Mouse (Mus musculus) left cerebral cortex, adult 2 months (tissue): ENCODE measurements around the gene Nrde2. TPM values are rescaled to one million over a fixed set of nuclear protein-coding genes. Genes with fewer than 3 reads are reported as not detected.
"Not testable (repeated sequence)": the region's sequence is repeated elsewhere in the genome, so short reads cannot be mapped to it uniquely, and the experiment has no call there.

Experiments used
- DNase-seq, 2 experiments: peaks; one replicate each; pipeline ENCODE4 v3.0.0; 2021 to 2022; ENCODE audit warnings: low spot score in 2 of 2, mixed read lengths in 1 of 2; ENCODE audit errors: extremely low spot score in 1 of 2
- H3K27ac ChIP-seq: fragments of 200-600 bp; 2 replicates; pipeline ENCODE4 v1.8.1; 2022
- H3K4me3 ChIP-seq: fragments of 200-600 bp; 2 replicates; pipeline ENCODE4 v1.8.1; 2022
- CTCF ChIP-seq: fragments of 200-600 bp; IDR thresholded peaks from 2 replicates; pipeline ENCODE4 v1.8.1; 2022; ENCODE audit warnings: antibody characterized with exemption, mild to moderate bottlenecking, moderate library complexity
- intact Hi-C: fragments of 180-260 bp; cut with DNase I; formaldehyde crosslinking; loops from one replicate; pipeline ENCODE4 v1.15.1; 2025
- total RNA-seq, 2 experiments: library from RNA; stranded (reverse); gene quantifications; 2 replicates each; pipeline ENCODE4 v1.2.3; 2021

Nrde2 gene
- total RNA-seq, 2 experiments from 2014 or later, result 17.3 to 21.9 TPM

DNA sequence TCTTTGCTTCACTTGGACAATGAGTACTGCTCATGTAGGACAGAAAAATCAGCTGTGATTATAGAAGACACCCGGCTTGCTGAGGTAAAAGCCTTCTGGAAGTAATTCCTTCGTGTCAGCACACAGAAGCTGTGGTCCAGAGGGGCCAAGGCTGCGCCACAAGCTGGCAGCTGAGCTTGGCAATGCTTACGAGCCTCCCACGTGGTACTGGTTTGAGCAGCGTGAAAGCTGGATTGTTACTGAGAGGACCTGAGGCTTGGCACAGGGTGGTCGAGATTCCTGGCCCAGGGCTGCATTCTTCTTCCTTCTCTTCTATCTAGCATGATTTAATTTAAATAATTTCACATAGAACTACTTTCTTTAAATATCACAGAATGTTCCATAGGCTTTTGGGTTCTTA lies 37.3 kb upstream of the Nrde2 start:
- intact Hi-C loops, result no loop called here
- DNase-seq, result no peak
- no peak for TF ChIP-seq CTCF
- H3K27ac ChIP-seq, result no peak overlapping the region
- no peak overlapping the region for H3K4me3 ChIP-seq

DNA sequence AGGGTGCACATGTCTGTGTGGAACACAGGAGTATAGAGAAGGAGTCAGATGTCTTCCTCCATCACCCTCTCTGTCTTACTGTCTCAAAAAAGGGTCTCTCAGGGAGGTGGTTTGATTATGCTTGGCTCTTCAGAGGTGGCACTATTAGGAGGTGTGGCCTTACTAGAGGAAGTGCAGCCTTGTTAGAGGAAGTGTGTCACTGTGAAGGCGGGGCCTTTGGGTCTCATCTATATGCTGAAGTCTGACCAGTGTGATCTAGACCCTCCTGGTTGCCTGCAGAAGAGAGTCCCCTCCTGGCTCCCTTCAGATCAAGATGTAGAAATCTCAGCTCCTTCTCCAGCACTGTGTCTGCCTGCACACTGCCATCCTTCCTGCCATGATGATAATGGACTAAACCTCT lies 34.7 kb upstream of the Nrde2 start:
- no peak for DNase-seq
- Histone ChIP-seq H3K4me3 (no peak overlapping the region), H3K27ac (no peak overlapping the region)
- intact Hi-C loops, result no loop called here
- no peak for TF ChIP-seq CTCF

DNA sequence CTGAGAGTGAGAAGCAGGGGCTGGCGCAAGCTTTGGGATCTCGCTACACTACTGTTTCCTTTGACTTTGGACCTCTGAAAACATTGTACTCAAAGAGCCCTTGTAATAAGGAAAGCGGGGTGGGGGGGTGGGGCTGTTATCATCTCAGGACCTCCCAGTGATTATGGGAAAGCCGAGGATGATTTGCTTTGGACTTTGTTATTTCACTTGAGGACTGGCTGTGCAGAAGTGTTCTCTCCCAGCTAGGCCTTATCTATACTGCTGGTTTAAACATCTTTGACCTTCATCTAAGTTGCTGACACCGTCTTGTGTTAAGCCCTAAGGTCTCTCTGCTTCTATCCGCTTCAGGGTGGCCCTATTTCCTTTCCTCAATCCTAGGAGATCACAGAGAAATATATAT lies 31.3 kb upstream of the Nrde2 start:
- TF ChIP-seq CTCF, result no peak
- no peak overlapping the region for H3K4me3 ChIP-seq
- no peak overlapping the region for H3K27ac ChIP-seq
- intact Hi-C loops, result no loop called here
- no peak for DNase-seq

DNA sequence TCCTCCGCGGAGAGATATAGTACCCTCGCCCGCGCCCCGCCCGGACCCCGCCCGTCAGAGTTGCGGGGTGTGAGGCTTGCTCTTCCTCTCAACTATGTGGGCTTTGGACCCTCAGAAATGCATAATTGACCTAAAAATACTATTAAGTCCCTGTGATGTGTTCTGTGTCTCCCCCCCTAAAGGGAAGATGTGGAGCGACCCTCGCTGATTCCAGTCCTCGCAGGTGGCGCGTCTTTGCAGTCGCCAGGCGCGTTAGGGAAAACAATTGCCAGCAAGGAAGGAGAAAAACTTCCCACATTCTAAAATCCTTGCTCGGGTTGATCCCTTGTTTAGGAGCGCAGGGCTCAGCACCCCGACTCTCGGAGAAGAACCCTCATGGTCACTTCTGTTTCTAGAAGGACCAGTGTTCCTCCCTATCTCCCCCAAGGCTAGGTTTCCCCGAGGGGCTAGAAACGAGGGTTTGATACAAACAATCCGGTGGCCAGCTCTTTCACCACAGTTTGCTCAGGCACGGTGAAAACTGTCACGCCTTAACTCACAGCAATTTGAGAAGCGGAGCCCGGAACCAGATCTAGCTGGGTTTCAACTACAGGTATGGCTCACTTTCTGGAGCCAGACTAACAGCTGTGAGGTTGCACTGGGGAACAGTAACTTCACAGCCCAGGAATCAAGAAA lies 28.4 kb upstream of the Nrde2 start:
- intact Hi-C loops, result loop anchor here (1.0 to 5.0 kb wide), 3 partner anchors 11 to 56 kb away; partner anchors contain the start of genes Calm1 and Nrde2
- no peak for TF ChIP-seq CTCF
- Histone ChIP-seq H3K4me3 (peak overlapping the region; percentile 60), H3K27ac (peak overlapping the region; percentile 86)
- no peak for DNase-seq

DNA sequence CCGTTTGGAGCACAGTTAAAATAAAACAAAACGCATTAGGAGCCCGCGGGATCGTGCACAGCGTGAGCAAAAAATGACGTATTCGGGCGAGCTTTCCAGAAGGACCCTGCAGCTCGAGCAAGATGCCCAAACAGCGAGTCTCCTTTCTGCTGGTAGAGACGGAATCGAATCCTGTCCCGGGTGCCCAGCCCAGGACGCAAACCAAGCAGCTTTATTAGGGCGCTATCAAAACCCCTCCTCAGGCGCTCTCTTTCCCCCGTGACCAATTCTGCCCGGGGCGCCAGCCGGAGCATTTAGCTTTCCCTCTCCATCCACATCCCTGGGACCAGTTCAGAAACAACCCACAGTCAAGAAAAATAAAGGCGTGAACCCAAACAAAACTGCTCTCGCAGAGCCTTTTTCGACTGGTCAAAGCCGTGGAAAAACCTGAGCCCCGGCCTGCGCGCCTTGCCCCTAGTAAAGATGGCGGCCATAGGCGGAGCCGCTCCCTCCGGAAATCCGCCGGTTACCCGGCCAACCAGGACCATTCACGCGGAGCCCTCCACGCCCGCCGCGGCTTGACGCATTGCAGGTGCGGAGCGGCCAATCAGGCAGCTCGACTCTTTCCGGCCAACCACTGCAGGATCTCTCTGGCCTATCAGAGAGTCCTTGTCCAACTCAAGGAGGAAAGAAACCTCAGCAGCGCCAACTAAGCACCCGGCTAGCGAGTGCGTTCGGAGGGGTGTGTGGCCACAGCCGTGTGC lies 27.7 kb upstream of the Nrde2 start:
- H3K27ac ChIP-seq, result peak overlapping the region; percentile 100
- intact Hi-C loops, result loop anchor here (1.0 to 5.0 kb wide), 3 partner anchors 12 to 55 kb away; partner anchors contain the start of genes Calm1 and Nrde2
- peak overlapping the region; percentile 60 for H3K4me3 ChIP-seq
- peak; percentile 100 for DNase-seq
- no peak for TF ChIP-seq CTCF

DNA sequence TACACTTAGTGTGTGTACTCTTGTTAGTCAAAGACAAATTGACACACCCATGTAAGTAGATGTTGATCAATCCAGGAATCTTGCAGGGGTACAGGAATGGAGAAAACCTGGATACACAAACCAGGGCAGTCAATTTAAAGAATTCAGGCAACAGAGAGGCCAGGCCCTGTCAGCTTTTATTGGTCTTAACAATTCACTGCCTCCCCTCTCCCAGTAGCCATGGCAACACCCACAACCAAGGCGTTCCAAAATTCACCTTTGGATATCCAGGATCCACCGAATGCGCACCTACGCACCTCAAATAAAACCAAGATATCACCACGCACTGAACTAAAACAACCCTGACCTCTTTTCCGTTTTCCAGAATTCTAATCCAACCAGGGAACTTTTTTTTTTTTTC lies 26.9 kb upstream of the Nrde2 start:
- TF ChIP-seq CTCF, result no peak
- intact Hi-C loops, result loop anchor here (5.0 kb wide), 1 partner anchor 54 kb away; no protein-coding TSS in a partner anchor
- H3K4me3 ChIP-seq, result peak overlapping the region; percentile 60
- H3K27ac ChIP-seq, result peak overlapping the region; percentile 100
- peak in 1 of 2 experiments; percentile 30 for DNase-seq

DNA sequence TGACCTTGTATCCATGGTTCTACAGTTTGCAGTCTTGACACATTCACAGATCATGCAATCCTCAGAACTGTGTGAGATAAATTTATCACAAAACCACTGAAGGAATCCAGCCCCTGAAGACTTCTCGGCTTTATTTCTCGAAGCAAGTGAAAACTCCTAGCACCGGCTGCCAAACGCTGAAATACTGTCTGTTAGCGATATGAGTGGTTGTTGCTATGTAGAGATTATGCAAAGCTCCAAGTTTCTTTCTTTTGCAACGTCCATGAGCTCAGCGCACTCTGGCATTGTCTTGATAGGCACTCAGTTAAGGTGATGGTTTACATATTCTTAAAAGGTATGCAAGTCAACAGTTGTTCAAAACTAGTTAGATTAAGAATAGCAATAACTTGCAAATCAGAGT lies 26.4 kb upstream of the Nrde2 start:
- TF ChIP-seq CTCF, result no peak
- peak in 1 of 2 experiments; percentile 13 for DNase-seq
- H3K4me3 ChIP-seq, result peak overlapping the region; percentile 60
- H3K27ac ChIP-seq, result peak overlapping the region; percentile 100
- intact Hi-C loops, result loop anchor here (5.0 kb wide), 1 partner anchor 54 kb away; no protein-coding TSS in a partner anchor

DNA sequence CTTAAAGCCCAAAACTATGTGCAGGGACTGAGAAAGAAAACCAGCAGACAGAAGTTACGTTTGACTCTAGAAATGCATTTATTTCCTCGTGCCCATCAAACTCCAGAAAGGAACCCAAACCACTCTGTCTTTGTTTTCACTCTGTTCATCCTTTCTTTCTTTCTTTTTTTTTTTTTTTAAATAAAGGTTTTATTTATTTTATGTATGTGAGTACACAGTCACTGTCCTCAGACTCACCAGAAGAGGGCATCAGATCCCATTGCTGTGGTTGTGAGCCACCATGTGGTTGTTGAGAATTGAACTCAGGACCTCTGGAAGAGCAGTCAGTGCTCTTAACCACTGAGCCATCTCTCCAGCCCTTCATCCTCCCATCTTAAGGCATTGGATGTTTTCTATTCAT lies 25.5 kb upstream of the Nrde2 start:
- intact Hi-C loops, result loop anchor here (5.0 kb wide), 1 partner anchor 53 kb away; no protein-coding TSS in a partner anchor
- not testable (repeated sequence) for H3K4me3 ChIP-seq
- H3K27ac ChIP-seq, result peak overlapping the region; percentile 29; the same call in 1 of the 2 replicates

DNA sequence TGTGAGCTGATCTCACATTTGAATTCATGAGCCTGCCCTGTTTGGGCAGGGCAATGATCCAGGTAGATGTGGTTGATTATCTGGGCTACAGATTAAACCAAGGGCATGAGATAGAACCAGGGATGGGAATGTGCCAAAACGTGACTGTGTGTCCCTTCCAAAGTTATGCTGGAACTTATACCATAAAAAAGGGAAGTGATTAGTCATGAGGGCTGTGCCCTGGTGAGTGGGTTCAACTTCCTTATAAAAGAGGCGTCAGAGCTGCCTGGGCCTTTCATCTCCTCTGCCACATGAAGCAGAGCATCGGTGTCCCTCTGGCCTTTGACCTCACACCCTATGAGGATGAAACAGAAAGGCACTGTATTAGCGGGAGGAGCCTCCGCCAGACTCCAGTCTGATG lies 24.5 kb upstream of the Nrde2 start:
- TF ChIP-seq CTCF, result no peak
- no peak for DNase-seq
- Histone ChIP-seq H3K27ac (peak overlapping the region; percentile 29; the same call in 1 of the 2 replicates), H3K4me3 (no peak overlapping the region)
- intact Hi-C loops, result no loop called here

More for the DNA sequence above, 25.5 kb upstream of the Nrde2 start:
- not testable (repeated sequence) for DNase-seq
- peak; percentile 29 for TF ChIP-seq CTCF

DNA sequence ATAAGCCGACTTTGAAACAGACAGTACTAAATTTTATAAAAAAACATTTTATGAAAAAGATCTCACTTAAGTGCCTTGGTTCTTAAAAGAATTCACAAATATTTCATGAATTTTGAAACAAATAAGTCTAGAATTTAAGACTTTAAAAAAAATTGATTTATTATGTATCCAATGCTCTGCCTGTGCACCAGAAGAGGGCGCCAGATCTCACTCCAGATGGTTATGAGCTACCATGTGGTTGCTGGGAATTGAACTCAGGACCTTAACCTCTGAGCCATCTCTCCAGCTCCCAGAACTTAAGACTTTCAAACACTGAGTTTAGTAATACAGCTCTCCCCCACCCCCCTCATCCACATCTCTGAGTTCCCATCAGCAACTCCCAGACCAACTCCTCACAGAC lies 23.2 kb upstream of the Nrde2 start:
- Histone ChIP-seq H3K27ac (no peak overlapping the region), H3K4me3 (no peak overlapping the region)
- no peak for DNase-seq
- TF ChIP-seq CTCF, result peak; percentile 28
- intact Hi-C loops, result no loop called here

DNA sequence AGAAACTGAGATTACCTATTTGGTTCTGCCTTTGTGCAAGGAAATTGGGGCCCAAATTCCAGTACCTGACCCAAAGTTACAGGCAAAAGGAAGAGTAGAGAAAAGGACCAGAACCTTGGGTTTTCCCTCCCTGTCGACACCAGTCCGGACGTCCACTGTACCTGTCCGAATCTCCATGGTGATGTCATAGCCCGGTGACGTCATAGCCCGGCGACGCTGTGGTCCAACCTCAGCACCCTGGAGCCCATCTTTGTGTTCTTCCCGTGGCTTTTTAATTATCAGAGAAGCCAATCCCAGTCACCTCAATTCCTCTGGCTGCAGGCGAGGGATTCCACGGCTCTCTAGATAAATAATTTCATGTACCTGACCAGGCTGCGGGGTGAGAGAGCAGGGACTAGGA lies 21.3 kb upstream of the Nrde2 start:
- Histone ChIP-seq H3K4me3 (no peak overlapping the region), H3K27ac (no peak overlapping the region)
- intact Hi-C loops, result no loop called here
- no peak for TF ChIP-seq CTCF
- no peak for DNase-seq

DNA sequence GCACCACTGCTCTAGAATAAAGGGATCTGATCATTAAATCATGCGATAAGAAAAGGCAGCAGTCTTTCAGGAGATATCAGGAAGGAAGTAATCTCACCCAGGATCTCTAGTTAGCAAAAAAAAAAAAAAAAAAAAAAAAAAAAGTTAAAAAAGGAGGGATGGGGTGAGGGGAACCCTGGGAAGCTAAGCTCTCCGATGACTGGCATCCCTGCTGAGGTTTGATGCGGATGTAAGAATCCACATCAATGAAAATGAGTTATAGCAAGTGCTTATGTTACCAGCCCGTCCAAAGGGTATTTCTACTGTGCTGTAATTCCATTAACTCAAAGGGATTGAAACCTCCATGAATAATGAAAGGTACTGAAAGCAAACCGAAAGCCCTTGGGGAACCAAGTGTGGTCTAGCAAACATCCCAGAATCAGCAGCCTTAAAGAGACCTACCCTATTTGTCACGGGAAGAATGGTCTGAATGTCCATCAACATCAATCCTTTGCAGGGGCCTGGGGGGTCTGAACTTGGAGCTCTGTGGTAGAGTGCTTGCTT lies 19.5 kb upstream of the Nrde2 start:
- DNase-seq, result no peak
- no peak overlapping the region for H3K27ac ChIP-seq
- intact Hi-C loops, result no loop called here
- TF ChIP-seq CTCF, result no peak
- no peak overlapping the region for H3K4me3 ChIP-seq
